Mouse (Mus musculus) myocyte (in vitro differentiated cells): Measurements from ENCODE around the gene Dgkz.

Experiments used
- CEBPB ChIP-seq: IDR thresholded peaks from 2 replicates; pipeline ENCODE4 v1.6.1; 2011; ENCODE audit warnings: mild to moderate bottlenecking, moderate library complexity; ENCODE audit not compliant: poor library complexity, insufficient read depth, severe bottlenecking
- MAX ChIP-seq: IDR thresholded peaks from one replicate; pipeline ENCODE4 v1.6.1; 2011; ENCODE audit warnings: low read depth, mild to moderate bottlenecking, control low read depth
- POLR2A ChIP-seq: IDR thresholded peaks from one replicate; pipeline ENCODE4 v1.6.1; 2011; ENCODE audit warnings: low read depth, mild to moderate bottlenecking, control low read depth, moderate library complexity; ENCODE audit not compliant: insufficient read length
- POLR2AphosphoS2 ChIP-seq: IDR thresholded peaks from one replicate; pipeline ENCODE4 v1.6.1; 2011; ENCODE audit warnings: low read depth, control low read depth; ENCODE audit not compliant: insufficient read length
- REST ChIP-seq: IDR thresholded peaks from one replicate; pipeline ENCODE4 v1.6.1; 2011; ENCODE audit warnings: mild to moderate bottlenecking, control low read depth, moderate library complexity; ENCODE audit not compliant: insufficient read depth, insufficient read length
- SRF ChIP-seq: IDR thresholded peaks from one replicate; pipeline ENCODE4 v1.6.1; 2011; ENCODE audit warnings: low read depth; ENCODE audit not compliant: control insufficient read depth, insufficient read length
- USF1 ChIP-seq: IDR thresholded peaks from one replicate; pipeline ENCODE4 v1.6.1; 2011; ENCODE audit warnings: low read depth, mild to moderate bottlenecking, control low read depth, moderate library complexity

DNA sequence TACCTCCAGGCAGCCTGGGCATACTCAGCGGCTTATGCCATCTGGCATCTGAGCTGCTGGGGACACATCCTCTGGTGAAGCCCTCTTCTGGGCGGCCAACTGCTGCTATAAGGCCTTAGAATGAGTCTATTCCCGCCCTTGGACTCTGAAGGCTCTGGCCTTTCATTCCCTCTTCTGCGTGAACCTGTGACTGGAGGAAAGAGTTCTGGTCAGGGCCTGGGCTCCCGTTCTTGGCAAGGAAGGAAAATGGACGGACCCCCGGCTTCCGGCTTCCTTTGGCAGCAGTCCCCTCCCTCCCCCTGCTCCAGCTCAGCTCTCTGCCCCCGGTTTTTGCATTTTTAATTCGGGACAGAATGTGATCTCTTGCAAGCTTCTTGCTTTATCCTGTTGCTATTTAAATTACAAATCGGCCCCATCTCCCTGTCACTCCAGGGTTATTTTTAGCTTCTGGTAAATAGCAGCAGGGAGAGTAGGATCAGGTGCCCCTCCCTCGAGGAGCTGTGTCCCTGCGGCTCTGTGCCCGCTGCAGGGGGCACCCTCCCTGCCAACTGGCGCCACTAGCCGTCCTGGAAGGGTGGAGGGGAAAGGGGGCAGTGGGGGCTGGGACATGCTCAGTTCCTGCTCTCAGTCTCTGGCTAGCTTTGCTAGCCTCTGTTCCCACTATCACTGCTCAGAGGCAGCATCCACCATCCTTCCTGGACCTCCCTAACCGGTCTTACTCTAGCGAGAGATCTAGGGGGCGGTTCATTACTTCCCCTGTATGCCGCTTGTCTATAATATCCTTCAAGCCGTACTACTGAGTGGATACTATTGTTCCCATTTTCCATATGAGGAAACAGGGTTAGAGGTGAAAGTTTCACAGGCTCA is 4.2 kb downstream of the Dgkz start:
- TF ChIP-seq USF1 (no peak), REST (no peak), POLR2A (no peak), SRF (no peak), CEBPB (no peak), POLR2AphosphoS2 (no peak), MAX (no peak)
